Mouse (Mus musculus): ENCODE data around the gene Golga3. TPM values are rescaled to one million over a fixed set of nuclear protein-coding genes. Genes with fewer than 3 reads are reported as not detected.

The Golga3 gene
- total RNA-seq, 2 experiments from 2014 or later: 42.0 to 46.7 TPM

- intact Hi-C loops (cut with DNase I): no loop called here
- no peak for DNase-seq (ENCODE audit: low spot score in 2 of 2)
Observed at GRCm38 (mm10) chr5:110230401-110230779, 53.9 kb downstream of the Golga3 start.

GRCm38 (mm10) chr5:110230780-110231461 is 54.4 kb downstream of the Golga3 start, which contains the start of gene Ankle2:
Gene Ankle2 (plus strand): TSS chr5:110231004.
- intact Hi-C loops (cut with DNase I): no loop called here
- peak; percentile 93 to 94 for DNase-seq (ENCODE audit: low spot score in 2 of 2)

DNA sequence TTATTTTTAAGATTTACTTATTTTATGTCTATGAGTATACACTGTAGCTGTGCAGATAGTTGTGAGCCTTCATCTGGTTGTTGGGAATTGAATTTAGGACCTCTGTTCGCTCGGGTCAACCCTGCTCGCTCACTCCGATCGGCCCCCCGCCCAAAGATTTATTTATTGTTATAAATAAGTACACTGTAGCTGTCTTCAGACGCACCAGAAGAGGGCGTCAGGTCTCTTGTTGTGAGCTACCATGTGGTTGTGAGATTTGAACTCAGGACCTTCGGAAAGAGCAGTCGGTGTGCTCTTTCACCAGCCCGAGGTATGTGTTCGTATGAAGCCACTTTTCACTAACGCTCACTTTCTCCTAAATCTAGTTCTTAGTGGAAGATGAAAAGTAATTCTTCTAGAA is 55.1 kb downstream of the Golga3 start:
- intact Hi-C loops (cut with DNase I): no loop called here
- no peak for DNase-seq (ENCODE audit: low spot score in 2 of 2)

DNA sequence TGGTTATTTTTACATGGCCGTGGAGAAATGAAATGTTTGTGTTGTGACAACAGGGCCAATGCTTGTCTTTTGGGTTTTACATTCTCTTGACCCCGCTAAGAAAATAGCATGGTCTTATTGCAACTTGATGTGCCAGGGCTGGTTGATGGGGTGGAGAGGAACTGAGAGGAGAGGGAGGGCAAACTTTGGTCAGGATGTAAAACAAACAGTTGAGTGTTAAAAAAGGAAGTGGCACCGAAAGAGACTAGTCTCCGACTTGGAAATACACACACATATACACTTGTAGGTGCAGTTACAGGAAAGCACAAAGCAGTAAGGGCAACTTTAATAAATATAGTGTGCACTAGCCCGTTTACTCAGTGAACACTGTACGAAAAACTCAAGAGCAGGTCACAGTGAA is 55.8 kb downstream of the Golga3 start:
- no peak for DNase-seq (ENCODE audit: low spot score in 2 of 2)
- intact Hi-C loops (cut with DNase I): no loop called here

GRCm38 (mm10) chr5:110244091-110244490 is 67.6 kb downstream of the Golga3 start:
- intact Hi-C loops (cut with DNase I): no loop called here
- no peak for DNase-seq (ENCODE audit: low spot score in 2 of 2)

- intact Hi-C loops (cut with DNase I): no loop called here
- no peak for DNase-seq (ENCODE audit: low spot score in 2 of 2)
Observed at GRCm38 (mm10) chr5:110266941-110267340, 90.4 kb downstream of the Golga3 start.

GRCm38 (mm10) chr5:110269141-110270101 is 92.9 kb downstream of the Golga3 start, which contains the start of gene Pgam5:
Gene Pgam5 (minus strand): TSS chr5:110269913.
- intact Hi-C loops (cut with DNase I): no loop called here
- DNase-seq (ENCODE audit: low spot score in 2 of 2): peak; percentile 87

DNA sequence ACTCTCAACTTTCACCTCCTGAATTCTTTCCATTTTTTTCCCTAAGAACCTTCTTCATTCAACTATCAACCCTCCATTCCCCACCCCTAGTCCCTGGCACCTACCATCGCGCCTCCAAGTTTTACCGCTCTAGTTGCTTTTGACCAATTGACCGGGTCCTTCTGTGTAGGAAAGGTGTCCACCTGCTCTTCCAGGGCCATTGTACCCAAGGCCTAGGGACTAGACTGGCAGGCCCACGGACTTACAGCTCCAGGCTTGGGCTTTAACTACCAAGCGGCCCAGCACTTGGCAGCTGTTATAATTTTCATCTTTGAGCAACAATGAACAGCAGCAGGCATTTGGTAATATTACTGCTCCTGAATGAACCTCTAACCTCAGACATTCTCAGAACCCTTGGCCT is 93.7 kb downstream of the Golga3 start:
- intact Hi-C loops (cut with DNase I): no loop called here
- DNase-seq (ENCODE audit: low spot score in 2 of 2): no peak

GRCm38 (mm10) chr5:110274147-110274546 is 97.6 kb downstream of the Golga3 start:
- intact Hi-C loops (cut with DNase I): no loop called here
- no peak for DNase-seq (ENCODE audit: low spot score in 2 of 2)

GRCm38 (mm10) chr5:110274846-110275245 is 98.3 kb downstream of the Golga3 start:
- DNase-seq (ENCODE audit: low spot score in 2 of 2): no peak
- intact Hi-C loops (cut with DNase I): no loop called here

Other genes with a start within 250 kb of the Golga3 start
- gene Zfp932, start 180.2 kb upstream of the Golga3 start, total RNA-seq (2021): 10 to 100 TPM; 40.8 to 61.3 TPM
- 1 to 10 TPM; 7.2 to 7.6 TPM for gene Gm17655, start 104.2 kb upstream of the Golga3 start, total RNA-seq (2021)
- under 1 TPM; 0.48 to 0.72 TPM for gene Gm35315, start 82.3 kb upstream of the Golga3 start, total RNA-seq (2021)
- gene Plcxd1, start 76.7 kb upstream of the Golga3 start, total RNA-seq (2021): 10 to 100 TPM; 11.1 to 12.0 TPM
- gene Gtpbp6, start 68.5 kb upstream of the Golga3 start, total RNA-seq (2021): 10 to 100 TPM; 85.4 to 88.5 TPM
- gene Zfp605, start 66.6 kb upstream of the Golga3 start, total RNA-seq (2021): 10 to 100 TPM; 15.4 to 18.8 TPM
- 10 to 100 TPM; 42.5 to 62.2 TPM for gene Chfr, start 40.9 kb upstream of the Golga3 start, total RNA-seq (2021)
- gene Ankle2, start 54.3 kb downstream of the Golga3 start, total RNA-seq (2021): 10 to 100 TPM; 37.1 to 37.2 TPM
- gene Pgam5, start 93.2 kb downstream of the Golga3 start, total RNA-seq (2021): 10 to 100 TPM; 61.0 to 68.1 TPM
- gene Pxmp2, start 109.5 kb downstream of the Golga3 start, total RNA-seq (2021): 1 to 10 TPM; 6.9 to 8.5 TPM
- 1 to 10 TPM; 1.0 to 1.5 TPM for gene Pole, start 109.6 kb downstream of the Golga3 start, total RNA-seq (2021)
- gene P2rx2, start 166.5 kb downstream of the Golga3 start, total RNA-seq (2021): not detected
- not detected for gene Lrcol1, start 168.0 kb downstream of the Golga3 start, total RNA-seq (2021)